Mouse (Mus musculus) olfactory bulb, adult 2 months (tissue): ENCODE measurements around the gene Mstn. TPM values are rescaled to one million over a fixed set of nuclear protein-coding genes. Genes with fewer than 3 reads are reported as not detected.

Source experiments
- H3K27ac ChIP-seq: fragments of 200-500 bp; 2 replicates; pipeline ENCODE4 v1.5.1; 2012; ENCODE audit warnings: low read depth, low read length; ENCODE audit not compliant: insufficient read depth
- H3K4me1 ChIP-seq: fragments of 200-500 bp; 2 replicates; pipeline ENCODE4 v1.6.1; 2012; ENCODE audit warnings: low read length; ENCODE audit not compliant: control insufficient read depth, insufficient read depth
- H3K4me3 ChIP-seq: fragments of 200-500 bp; 2 replicates; pipeline ENCODE4 v1.5.1; 2012; ENCODE audit warnings: mild to moderate bottlenecking, low read depth, low read length, moderate library complexity; ENCODE audit not compliant: insufficient read depth
- CTCF ChIP-seq: fragments of 200-500 bp; IDR thresholded peaks from 2 replicates; pipeline ENCODE4 v1.5.1; 2012; ENCODE audit warnings: low read depth, mild to moderate bottlenecking, low read length, moderate library complexity; ENCODE audit not compliant: insufficient read depth
- POLR2A ChIP-seq: fragments of 200-500 bp; IDR thresholded peaks from 2 replicates; pipeline ENCODE4 v1.6.1; 2012; ENCODE audit warnings: mild to moderate bottlenecking, low read depth, low read length, moderate library complexity; ENCODE audit not compliant: insufficient read depth
- WGBS: fragments of 180-500 bp; shearing (Covaris S2); methylation state at CpG from one replicate; pipeline ENCODE4 v1.1.7; 2018; 5-methylcytosine and 5-hydroxymethylcytosine counted together
- polyA plus RNA-seq: library from polyadenylated mRNA; stranded (reverse); fragments of >200 nt; gene quantifications from 2 replicates; pipeline ENCODE4 v1.2.4, GENCODE M21; 2012; ENCODE audit warnings: low replicate concordance; ENCODE audit not compliant: missing spikeins, insufficient read depth, insufficient read length

Mstn gene
- polyA plus RNA-seq = not detected in 2 replicates

- TF ChIP-seq CTCF = no peak
- WGBS = 75% methylated on average over 6 of the region's 6 CpGs
- Histone ChIP-seq H3K4me1 (no peaks in the 10 kb centered on the region), H3K27ac (no peak within 1 kb of the TSS), H3K4me3 (no peak within 1 kb of the TSS)
These were observed at the start of gene Mstn for GRCm38 (mm10) chr1:53061340-53061739. Gene Mstn, plus strand, starts transcription at chr1:53061640.

- Histone ChIP-seq H3K27ac (no peak overlapping the region), H3K4me1 (no peaks in the 10 kb centered on the region), H3K4me3 (no peak overlapping the region)
- 93% methylated on average over 6 of the region's 6 CpGs for WGBS
- TF ChIP-seq POLR2A = no peak
- TF ChIP-seq CTCF = no peak
These were observed 46.7 kb upstream of the Mstn start for GRCm38 (mm10) chr1:53014716-53015115.

- 35% methylated on average over 5 of the region's 5 CpGs for WGBS
- TF ChIP-seq POLR2A = no peak
- no peak for TF ChIP-seq CTCF
These were observed 45.8 kb upstream of the Mstn start for GRCm38 (mm10) chr1:53015606-53016005.

GRCm38 (mm10) chr1:53018746-53019505 is 42.5 kb upstream of the Mstn start:
- TF ChIP-seq POLR2A = no peak
- no peak for TF ChIP-seq CTCF
- H3K4me3 ChIP-seq = no peak overlapping the region
- no peaks in the 10 kb centered on the region for H3K4me1 ChIP-seq
- H3K27ac ChIP-seq = no peak overlapping the region
- 67% methylated on average over 3 of the region's 3 CpGs for whole genome bisulfite sequencing

More at GRCm38 (mm10) chr1:53015606-53016005, 45.8 kb upstream of the Mstn start:
- no peaks in the 10 kb centered on the region for H3K4me1 ChIP-seq
- no peak overlapping the region for H3K27ac ChIP-seq
- H3K4me3 ChIP-seq = no peak overlapping the region

DNA sequence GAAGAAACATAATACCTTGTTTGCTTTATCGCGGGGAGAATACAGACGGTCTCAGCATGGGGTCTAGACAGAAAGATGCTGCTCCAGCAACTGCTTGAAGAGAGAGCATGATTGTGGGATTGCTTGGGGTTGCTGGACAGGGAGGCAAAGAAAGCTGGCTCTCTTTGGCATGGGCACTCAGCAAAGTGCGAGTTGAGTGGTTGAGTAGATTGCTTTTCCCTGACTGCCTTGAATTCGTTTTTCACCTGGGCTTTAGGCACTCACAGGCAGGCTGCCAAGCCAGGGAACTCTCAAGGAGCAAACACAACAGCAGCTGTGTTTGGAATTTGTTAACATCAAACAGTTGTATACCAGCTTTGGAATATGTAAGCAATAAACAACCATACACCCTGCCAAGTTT is 41.4 kb upstream of the Mstn start, which contains the start of gene 1700019D03Rik:
1700019D03Rik (minus strand) TSS at position 101 of the 400 bp plus-strand sequence.
- Histone ChIP-seq H3K27ac (no peak within 1 kb of the TSS), H3K4me1 (no peaks in the 10 kb centered on the region), H3K4me3 (no peak within 1 kb of the TSS)
- WGBS = 66% methylated on average over 5 of the region's 5 CpGs
- no peak for TF ChIP-seq CTCF
- TF ChIP-seq POLR2A = no peak

GRCm38 (mm10) chr1:53032550-53032949 is 28.9 kb upstream of the Mstn start:
- H3K4me1 ChIP-seq = no peaks in the 10 kb centered on the region
- H3K4me3 ChIP-seq = no peak overlapping the region
- TF ChIP-seq CTCF (no peak), POLR2A (no peak)
- H3K27ac ChIP-seq = no peak overlapping the region

GRCm38 (mm10) chr1:53037443-53037871 is 24.0 kb upstream of the Mstn start:
- Histone ChIP-seq H3K4me3 (no peak overlapping the region), H3K27ac (no peak overlapping the region), H3K4me1 (no peaks in the 10 kb centered on the region)
- TF ChIP-seq CTCF (no peak), POLR2A (no peak)
- WGBS = 81% methylated on average over 5 of the region's 5 CpGs

DNA sequence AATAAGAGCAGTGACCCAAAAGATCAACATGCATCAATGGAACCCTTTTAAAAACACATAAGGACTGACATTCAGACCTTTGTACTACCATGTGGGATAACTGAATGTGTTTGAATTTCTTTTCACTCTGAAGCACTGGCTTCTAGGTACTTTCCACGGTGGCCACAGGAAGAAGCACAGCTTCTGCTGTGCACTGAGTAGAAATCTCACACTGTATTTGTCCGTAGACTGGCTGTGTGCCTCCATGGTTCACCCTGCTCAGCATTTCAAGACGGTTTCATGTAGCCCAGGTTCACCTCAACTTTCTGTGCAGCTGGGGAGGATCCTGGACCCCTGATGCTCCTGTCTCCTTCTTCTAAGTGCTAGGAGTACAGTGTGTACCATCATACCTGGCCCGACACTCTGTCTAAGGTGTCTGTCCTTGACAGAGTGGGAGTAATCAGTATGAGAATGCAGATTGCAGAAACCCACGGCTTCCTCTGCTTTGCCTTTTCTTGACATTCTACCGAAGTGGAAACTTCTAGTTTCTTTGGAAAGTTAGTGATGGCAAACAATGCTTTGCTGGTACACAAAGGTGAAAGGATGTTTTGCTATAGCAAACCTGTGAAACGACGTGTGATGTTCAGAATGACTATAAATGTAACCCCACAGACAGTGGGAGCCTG is 11.5 kb upstream of the Mstn start:
- 78% methylated on average over 8 of the region's 8 CpGs for WGBS
- Histone ChIP-seq H3K27ac (no peak overlapping the region), H3K4me1 (no peaks in the 10 kb centered on the region), H3K4me3 (no peak overlapping the region)
- no peak for TF ChIP-seq POLR2A
- no peak for TF ChIP-seq CTCF
